Mouse (Mus musculus) ES-E14 (cell line): Measurements from ENCODE around the gene Lhx5. TPM values are rescaled to one million over a fixed set of nuclear protein-coding genes. Genes with fewer than 3 reads are reported as not detected.

Experiments used
- DNase-seq: peaks from one replicate; pipeline ENCODE4 v3.0.0-alpha.2; 2013; ENCODE audit warnings: low read depth, low spot score
- H3K27ac ChIP-seq: 2 replicates; pipeline ENCODE4 v1.5.1; 2012; ENCODE audit warnings: low read depth, mild to moderate bottlenecking, low read length, moderate library complexity, mixed read lengths; ENCODE audit not compliant: poor library complexity, insufficient read depth, severe bottlenecking
- H3K36me3 ChIP-seq: 2 replicates; pipeline ENCODE4 v1.6.1; 2012; ENCODE audit warnings: mild to moderate bottlenecking, low read length, moderate library complexity, mixed read lengths; ENCODE audit not compliant: control insufficient read depth, poor library complexity, insufficient read depth, severe bottlenecking
- H3K4me1 ChIP-seq, 2 experiments: fragments of 150-350 bp in 1 of 2; sonication (generic) in 1 of 2; 2 replicates each; pipeline ENCODE4 v1.6.1; 2012; ENCODE audit warnings: low read length in 2 of 2, mild to moderate bottlenecking in 1 of 2, mixed read lengths in 1 of 2; ENCODE audit not compliant: control insufficient read depth in 2 of 2, insufficient read depth in 2 of 2, poor library complexity in 1 of 2
- H3K4me3 ChIP-seq, 2 experiments: fragments of 150-350 bp in 1 of 2; sonication (generic) in 1 of 2; 2 replicates each; pipeline ENCODE4 v1.5.1; 2012; ENCODE audit warnings: low read length in 2 of 2, low read depth in 1 of 2, mild to moderate bottlenecking in 1 of 2, mixed read lengths in 1 of 2; ENCODE audit not compliant: insufficient read depth in 1 of 2, poor library complexity in 1 of 2, severe bottlenecking in 1 of 2
- H3K9ac ChIP-seq: 2 replicates; pipeline ENCODE4 v1.6.1; 2012; ENCODE audit warnings: low read depth, mild to moderate bottlenecking, low read length, mixed read lengths; ENCODE audit not compliant: poor library complexity, insufficient read depth, severe bottlenecking
- H3K9me3 ChIP-seq: fragments of 150-350 bp; sonication (generic); 2 replicates; pipeline ENCODE4 v1.6.1; 2012; ENCODE audit warnings: low read depth, mild to moderate bottlenecking, low read length; ENCODE audit not compliant: control insufficient read depth, insufficient read depth
- CHD2 ChIP-seq: IDR thresholded peaks from 2 replicates; pipeline ENCODE4 v1.6.1; 2014; ENCODE audit warnings: mild to moderate bottlenecking, low read depth, low read length, inconsistent platforms
- HCFC1 ChIP-seq: IDR thresholded peaks from 2 replicates; pipeline ENCODE4 v1.6.1; 2012; ENCODE audit warnings: low read length, inconsistent platforms, borderline replicate concordance; ENCODE audit not compliant: insufficient read depth
- MAFK ChIP-seq: IDR thresholded peaks from 2 replicates; pipeline ENCODE4 v1.6.1; 2014; ENCODE audit warnings: mild to moderate bottlenecking, low read depth, low read length, inconsistent platforms; ENCODE audit not compliant: insufficient read depth
- ZC3H11A ChIP-seq: IDR thresholded peaks from 2 replicates; pipeline ENCODE4 v1.6.1; 2012; ENCODE audit warnings: low read depth, mild to moderate bottlenecking, inconsistent platforms, low read length, borderline replicate concordance
- ZNF384 ChIP-seq: IDR thresholded peaks from 2 replicates; pipeline ENCODE4 v1.6.1; 2012; ENCODE audit warnings: low read depth, low read length, inconsistent platforms
- in situ Hi-C, 2 experiments: fragments of 600-800 bp; cut with MboI; formaldehyde crosslinking; loops; one replicate each; pipeline ENCODE4 v1.15.1; 2025; ENCODE audit warnings: low sequenced_read_pairs in 2 of 2, inconsistent platforms in 1 of 2; ENCODE audit not compliant: unreplicated experiment in 2 of 2
- total RNA-seq: library from RNA; depleted of rRNA; stranded (reverse); fragments of 300-350 nt; gene quantifications from 2 replicates; pipeline ENCODE4 v1.2.3, GENCODE M21; 2012; rRNA removed

The Lhx5 gene
- total RNA-seq, 1 experiment: 0.13 TPM

- DNase-seq: no peak
- TF ChIP-seq ZNF384: no peak
- TF ChIP-seq MAFK: peak; percentile 62
- no peak overlapping the region for H3K4me3 ChIP-seq
- H3K9ac ChIP-seq: no peak overlapping the region
- H3K9me3 ChIP-seq: no peaks in the 10 kb centered on the region
- no peak overlapping the region for H3K27ac ChIP-seq
- in situ Hi-C loops: no loop called here
- H3K4me1 ChIP-seq: peaks cover 0 to 4% of the 10 kb centered on the region in 2 experiments; a peak in 1 of 4 replicates
- peaks cover 15% of the 10 kb centered on the region for H3K36me3 ChIP-seq
Observed at GRCm38 (mm10) chr5:120481205-120481604, 49.7 kb downstream of the Lhx5 start.

- Histone ChIP-seq H3K4me3 (no peak overlapping the region), H3K9ac (no peak overlapping the region), H3K9me3 (no peaks in the 10 kb centered on the region), H3K4me1 (peaks cover 0 to 4% of the 10 kb centered on the region in 2 experiments; a peak in 1 of 4 replicates), H3K36me3 (peaks cover 29% of the 10 kb centered on the region), H3K27ac (no peak overlapping the region)
- no peak for DNase-seq
- TF ChIP-seq MAFK (no peak), ZNF384 (no peak), HCFC1 (no peak), ZC3H11A (no peak), CHD2 (no peak)
- in situ Hi-C loops: no loop called here
Observed at GRCm38 (mm10) chr5:120483399-120483798, 51.9 kb downstream of the Lhx5 start.

GRCm38 (mm10) chr5:120487844-120488243 is 56.3 kb downstream of the Lhx5 start:
- TF ChIP-seq HCFC1: no peak
- in situ Hi-C loops: no loop called here
- Histone ChIP-seq H3K36me3 (peaks cover 30% of the 10 kb centered on the region), H3K9me3 (no peaks in the 10 kb centered on the region), H3K4me3 (no peak overlapping the region), H3K9ac (no peak overlapping the region), H3K27ac (no peak overlapping the region), H3K4me1 (peaks cover 0 to 18% of the 10 kb centered on the region in 2 experiments; a peak in 2 of 4 replicates)
- DNase-seq: no peak

- in situ Hi-C loops: no loop called here
- H3K36me3 ChIP-seq: peaks cover 24% of the 10 kb centered on the region
- peaks cover 0 to 20% of the 10 kb centered on the region in 2 experiments; a peak in 2 of 4 replicates for H3K4me1 ChIP-seq
- TF ChIP-seq HCFC1 (no peak), ZNF384 (no peak), MAFK (no peak), CHD2 (no peak), ZC3H11A (no peak)
- DNase-seq: no peak
- no peak overlapping the region for H3K4me3 ChIP-seq
- H3K27ac ChIP-seq: peak overlapping the region; percentile 37; the same call in 1 of the 2 replicates
- peak overlapping the region; percentile 54; the same call in 1 of the 2 replicates for H3K9ac ChIP-seq
- H3K9me3 ChIP-seq: no peaks in the 10 kb centered on the region
Observed at GRCm38 (mm10) chr5:120490679-120491192, 59.2 kb downstream of the Lhx5 start.

Other genes starting within 250 kb of the Lhx5 start
- gene Sdsl, start 41.1 kb downstream of the Lhx5 start, total RNA-seq: 0.67 TPM in 1 of 2 replicates, not detected in the other
- 0.22 TPM in 1 of 2 replicates, not detected in the other for gene Sds, start 44.8 kb downstream of the Lhx5 start, total RNA-seq
- 35.3 and 59.2 TPM in 2 replicates for gene Plbd2, start 71.9 kb downstream of the Lhx5 start, total RNA-seq
- 20.5 and 34.5 TPM in 2 replicates for gene Slc8b1, start 79.5 kb downstream of the Lhx5 start, total RNA-seq
- 14.2 and 14.9 TPM in 2 replicates for gene Tpcn1, start 157.0 kb downstream of the Lhx5 start, total RNA-seq
- gene Iqcd, start 157.3 kb downstream of the Lhx5 start, total RNA-seq: 0.16 TPM in 1 of 2 replicates, not detected in the other
- gene Rita1, start 180.9 kb downstream of the Lhx5 start, total RNA-seq: 20.6 and 23.7 TPM in 2 replicates
- gene Ddx54, start 181.0 kb downstream of the Lhx5 start, total RNA-seq: 90.7 and 108 TPM in 2 replicates
- not detected in 2 replicates for gene Cfap73, start 202.5 kb downstream of the Lhx5 start, total RNA-seq
- 3.5 and 6.9 TPM in 2 replicates for gene Rasal1, start 217.1 kb downstream of the Lhx5 start, total RNA-seq